Mouse (Mus musculus) intestine, embryonic 14.5 days (tissue): Measurements from ENCODE around the gene Mag. TPM values are rescaled to one million over a fixed set of nuclear protein-coding genes. Genes with fewer than 3 reads are reported as not detected.

Source experiments
- ATAC-seq: fragments of 200-750 bp; cut with Nextera tagmentation; replicated peaks from 2 replicates; pipeline ENCODE4 v1.8.0; 2017; ENCODE audit warnings: low read depth, moderate number of reproducible peaks, moderate TSS enrichment, moderate library complexity; ENCODE audit not compliant: low FRiP score, low TSS enrichment
- DNase-seq: peaks from one replicate; pipeline ENCODE4 v3.0.0-alpha.2; 2018; ENCODE audit warnings: low spot score
- H3K27ac ChIP-seq: fragments of 300-500 bp; sonication (generic); 2 replicates; pipeline ENCODE4 v1.5.1; 2014; ENCODE audit warnings: low read depth, mild to moderate bottlenecking, control low read depth
- H3K27me3 ChIP-seq: fragments of 300-500 bp; sonication (generic); replicated peaks from 2 replicates; pipeline ENCODE4 v1.6.1; 2014; ENCODE audit warnings: low read length, control low read depth; ENCODE audit not compliant: control insufficient read depth, insufficient read depth
- H3K36me3 ChIP-seq: fragments of 300-500 bp; sonication (generic); 2 replicates; pipeline ENCODE4 v1.6.1; 2014; ENCODE audit warnings: low read length, control low read depth; ENCODE audit not compliant: control insufficient read depth, insufficient read depth
- H3K4me1 ChIP-seq: fragments of 300-500 bp; sonication (generic); replicated peaks from 2 replicates; pipeline ENCODE4 v1.6.1; 2014; ENCODE audit warnings: low read length, control low read depth, mixed read lengths; ENCODE audit not compliant: control insufficient read depth, insufficient read depth
- H3K4me2 ChIP-seq: fragments of 300-500 bp; sonication (generic); 2 replicates; pipeline ENCODE4 v1.6.1; 2014; ENCODE audit warnings: low read length
- H3K4me3 ChIP-seq: fragments of 300-500 bp; sonication (generic); 2 replicates; pipeline ENCODE4 v1.5.1; 2014; ENCODE audit warnings: low read depth, low read length, control low read depth, mixed read lengths
- H3K9ac ChIP-seq: fragments of 300-500 bp; sonication (generic); 2 replicates; pipeline ENCODE4 v1.6.1; 2014; ENCODE audit warnings: mild to moderate bottlenecking, low read length
- H3K9me3 ChIP-seq: fragments of 300-500 bp; sonication (generic); 2 replicates; pipeline ENCODE4 v1.6.1; 2016; ENCODE audit warnings: low read length, control low read depth; ENCODE audit not compliant: control insufficient read depth
- WGBS: fragments of 180-500 bp; shearing (Covaris S2); extraction: QIAGEN DNeasy Blood & Tissue Kit; methylation state at CpG from one replicate; pipeline ENCODE4 v1.1.7; 2014; 5-methylcytosine and 5-hydroxymethylcytosine counted together
- polyA plus RNA-seq: library from polyadenylated mRNA; unstranded; fragments of >200 nt; fragmentation: Nextera tagmentation; extraction: Ambion mirVana; gene quantifications from 2 replicates; pipeline ENCODE4 v1.2.1, GENCODE M21; 2014

Mag gene
- polyA plus RNA-seq, 1 experiment from 2014 or later = 0.22 TPM

DNA sequence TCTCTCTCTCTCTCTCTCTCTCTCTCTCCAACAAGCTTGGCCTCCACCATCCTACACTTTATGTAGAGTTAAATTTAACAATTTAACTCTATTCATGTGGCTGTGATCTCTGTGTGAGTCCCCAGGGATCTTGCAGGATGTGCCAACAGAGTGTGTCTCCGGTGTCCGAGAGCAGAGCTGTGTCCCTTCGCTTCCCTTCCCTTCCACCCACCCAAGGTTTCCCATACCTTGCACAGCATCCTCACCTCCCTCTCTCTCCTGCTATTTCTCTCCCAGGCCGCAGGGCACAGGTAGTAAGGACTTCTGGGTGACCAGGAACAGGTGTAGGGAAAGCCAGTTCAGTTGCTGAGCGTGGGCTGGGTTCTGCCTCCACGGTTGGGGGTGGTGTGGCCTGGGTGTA is 35.7 kb downstream of the Mag start:
- WGBS = 79% methylated on average over 6 of the region's 6 CpGs
- Histone ChIP-seq H3K27me3 (no peaks in the 10 kb centered on the region), H3K36me3 (no peaks in the 10 kb centered on the region), H3K9ac (no peak overlapping the region), H3K27ac (no peak overlapping the region), H3K4me2 (no peak overlapping the region), H3K4me3 (no peak overlapping the region), H3K9me3 (no peaks in the 10 kb centered on the region), H3K4me1 (no peaks in the 10 kb centered on the region)
- ATAC-seq = no peak
- no peak for DNase-seq

DNA sequence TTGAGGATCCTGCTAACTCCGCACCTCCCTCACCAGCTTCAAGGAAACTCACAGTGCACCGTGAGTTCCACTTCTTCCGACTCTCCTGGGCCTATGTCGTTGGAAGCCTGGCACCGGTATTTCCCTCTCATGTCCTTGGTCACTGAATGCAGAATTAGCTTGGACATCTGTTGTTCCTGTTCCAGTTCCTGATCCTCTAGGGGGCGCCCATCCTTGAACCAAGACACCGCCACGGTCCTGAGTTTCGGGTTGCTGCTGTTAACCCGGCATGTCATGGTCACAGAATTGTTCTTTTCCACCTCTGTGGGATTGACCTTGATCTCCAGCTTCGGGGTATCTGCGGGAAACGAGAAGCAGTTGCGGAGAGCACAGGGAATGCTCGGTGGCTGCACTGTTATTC is 41.6 kb downstream of the Mag start:
- peak; percentile 86 for DNase-seq
- Histone ChIP-seq H3K27ac (no peak overlapping the region), H3K36me3 (no peaks in the 10 kb centered on the region), H3K4me2 (no peak overlapping the region), H3K4me1 (no peaks in the 10 kb centered on the region), H3K9ac (no peak overlapping the region), H3K9me3 (no peaks in the 10 kb centered on the region), H3K4me3 (no peak overlapping the region), H3K27me3 (peaks cover 4% of the 10 kb centered on the region; the same call in 1 of the 2 replicates)
- no peak; the same call in 1 of the 2 replicates for ATAC-seq
- 20% methylated on average over 15 of the region's 15 CpGs for WGBS

DNA sequence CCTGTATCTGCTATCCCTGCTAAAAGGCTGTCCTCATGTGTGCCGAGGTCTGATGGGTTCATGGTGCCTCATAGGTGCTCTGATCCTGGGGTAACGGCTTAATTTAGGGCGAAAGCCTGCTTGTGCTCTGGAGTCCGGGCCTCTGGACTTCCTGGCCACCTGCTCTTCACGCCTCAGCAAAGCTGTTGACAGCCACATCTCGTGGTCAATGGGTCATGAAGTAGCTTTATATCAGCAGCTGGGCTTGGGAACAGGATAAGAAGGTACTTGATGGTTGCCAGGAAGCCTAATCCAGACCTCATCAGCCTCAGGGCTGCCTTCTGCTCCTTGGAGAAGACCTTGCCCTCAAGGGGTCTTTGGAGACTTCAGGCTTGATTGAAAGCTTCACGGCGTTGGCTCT is 51.3 kb downstream of the Mag start:
- Histone ChIP-seq H3K27me3 (no peaks in the 10 kb centered on the region), H3K36me3 (no peaks in the 10 kb centered on the region), H3K27ac (no peak overlapping the region), H3K4me1 (no peaks in the 10 kb centered on the region), H3K4me3 (no peak overlapping the region), H3K4me2 (no peak overlapping the region), H3K9me3 (no peaks in the 10 kb centered on the region), H3K9ac (no peak overlapping the region)
- WGBS = 72% methylated on average over 8 of the region's 8 CpGs
- ATAC-seq = no peak
- DNase-seq = no peak

DNA sequence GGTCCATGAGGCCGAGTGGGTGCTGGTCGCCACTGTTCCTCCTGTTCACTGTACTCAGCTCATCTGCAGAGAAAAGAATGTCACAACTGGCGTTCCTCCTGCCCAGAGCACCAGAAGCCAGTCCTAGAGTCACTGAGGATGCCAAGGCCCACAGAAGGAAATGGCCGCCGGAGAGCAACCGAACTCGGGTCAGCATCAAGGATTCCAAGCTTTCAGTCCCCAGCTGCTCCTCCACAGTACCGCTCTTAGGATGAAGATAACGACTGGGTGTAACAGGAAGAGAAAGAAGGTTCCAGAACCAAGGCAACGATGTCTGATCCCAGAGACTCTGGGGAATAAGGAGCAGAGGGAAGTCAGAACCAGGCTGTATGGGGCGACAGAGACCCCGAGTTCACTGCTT is 53.2 kb downstream of the Mag start, which contains the start of gene Ffar1:
Gene Ffar1, minus strand, starts transcription at position 101 of the 400 bp plus-strand sequence.
- no peaks in the 10 kb centered on the region for H3K27me3 ChIP-seq
- DNase-seq (no peak), ATAC-seq (no peak)
- H3K4me3 ChIP-seq = no peak within 1 kb of the TSS
- H3K9ac ChIP-seq = no peak within 1 kb of the TSS
- 84% methylated on average over 12 of the region's 12 CpGs for WGBS
- H3K4me2 ChIP-seq = no peak within 1 kb of the TSS
- H3K27ac ChIP-seq = no peak within 1 kb of the TSS
- no peaks in the 10 kb centered on the region for H3K4me1 ChIP-seq
- H3K9me3 ChIP-seq = no peaks in the 10 kb centered on the region
- no peaks in the 10 kb centered on the region for H3K36me3 ChIP-seq

DNA sequence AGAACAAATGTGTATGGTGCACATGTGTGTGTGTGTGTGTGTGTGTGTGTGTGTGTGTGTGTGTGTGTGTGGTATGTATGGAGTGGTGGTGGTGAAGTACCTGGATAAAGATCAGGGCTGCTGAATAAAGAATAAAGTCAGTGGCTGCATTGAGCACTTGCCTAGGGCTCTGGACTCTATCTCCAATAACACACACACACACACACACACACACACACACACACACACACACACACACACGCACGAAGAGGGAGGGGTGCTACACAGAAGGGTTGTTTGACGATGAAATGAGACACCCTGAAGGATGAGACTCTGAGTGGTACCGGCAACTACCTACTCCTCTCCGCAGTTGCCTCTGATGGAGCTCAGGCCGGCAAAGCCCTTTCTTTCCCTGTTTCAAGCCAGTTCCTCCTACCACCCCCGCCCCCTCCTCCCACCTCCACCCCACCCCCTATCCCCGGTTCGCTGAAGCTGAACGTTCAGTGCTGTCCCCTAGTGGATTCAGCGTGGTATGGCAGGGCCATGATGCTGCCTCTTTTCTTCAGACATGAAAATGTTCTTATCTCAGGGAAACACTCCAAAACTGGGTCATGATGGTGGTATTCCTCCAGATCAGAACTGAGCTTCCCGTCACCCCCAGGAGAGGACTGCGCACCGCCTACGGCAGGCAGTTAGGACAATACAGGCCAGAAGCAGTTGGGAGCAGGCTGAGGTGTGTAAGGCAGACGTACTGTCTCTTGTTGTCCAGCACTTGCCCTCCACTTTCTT is 54.9 kb downstream of the Mag start:
- Histone ChIP-seq H3K9me3 (no peaks in the 10 kb centered on the region), H3K4me2 (peak overlapping the region; percentile 40), H3K27ac (no peak overlapping the region), H3K36me3 (no peaks in the 10 kb centered on the region), H3K4me1 (no peaks in the 10 kb centered on the region), H3K27me3 (no peaks in the 10 kb centered on the region), H3K4me3 (no peak overlapping the region), H3K9ac (no peak overlapping the region)
- peak; percentile 81 for DNase-seq
- peak; percentile 64 for ATAC-seq
- WGBS = 9% methylated on average over 15 of the region's 16 CpGs

DNA sequence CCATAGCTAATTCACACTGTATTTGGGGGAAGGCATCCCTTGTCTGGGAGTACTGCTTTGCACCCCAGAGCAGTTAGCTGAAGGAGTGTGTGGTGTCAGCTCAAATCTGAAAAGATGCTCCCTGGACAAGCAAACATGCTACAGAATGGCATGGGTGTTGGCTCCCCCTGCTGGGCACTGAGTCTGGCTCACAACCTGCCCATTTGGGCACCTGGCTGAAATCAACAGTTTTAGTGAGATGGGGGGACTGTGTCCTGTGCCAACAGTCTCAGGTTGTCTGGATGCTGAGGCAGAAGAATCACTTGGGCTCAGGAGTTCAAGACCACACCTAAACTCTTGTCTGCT is 55.4 kb downstream of the Mag start:
- H3K4me2 ChIP-seq = no peak overlapping the region
- DNase-seq = peak; percentile 85
- peak; percentile 54 for ATAC-seq

DNA sequence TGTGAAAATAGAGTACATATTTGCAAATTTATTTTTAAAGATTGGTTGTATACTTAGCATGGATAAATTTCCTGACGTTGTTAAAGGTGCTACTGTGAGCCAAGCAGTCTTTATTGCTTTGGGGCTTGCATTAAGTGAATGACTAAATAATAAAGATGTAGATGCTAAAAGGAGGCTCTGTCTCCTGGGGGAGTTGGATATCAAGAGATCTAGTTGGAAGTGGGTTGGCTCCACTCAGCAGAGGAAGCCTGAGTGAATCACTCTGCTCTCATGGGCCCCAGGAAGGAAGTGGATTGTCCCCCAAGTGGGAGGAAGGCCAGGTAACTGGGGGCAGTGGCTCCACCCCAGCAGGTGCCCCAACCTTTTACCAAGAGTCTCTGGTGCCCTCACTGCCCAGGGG is 56.9 kb downstream of the Mag start:
- ATAC-seq (no peak), DNase-seq (no peak)
- Histone ChIP-seq H3K9me3 (no peaks in the 10 kb centered on the region), H3K9ac (no peak overlapping the region), H3K4me3 (no peak overlapping the region), H3K27me3 (no peaks in the 10 kb centered on the region), H3K4me2 (no peak overlapping the region), H3K36me3 (no peaks in the 10 kb centered on the region), H3K27ac (no peak overlapping the region), H3K4me1 (no peaks in the 10 kb centered on the region)
- 85% methylated on average over 1 of the region's 1 CpGs for WGBS

More for the DNA sequence above, 55.4 kb downstream of the Mag start:
- H3K36me3 ChIP-seq = no peaks in the 10 kb centered on the region
- no peak overlapping the region for H3K9ac ChIP-seq
- H3K9me3 ChIP-seq = no peaks in the 10 kb centered on the region
- no peaks in the 10 kb centered on the region for H3K27me3 ChIP-seq
- H3K4me1 ChIP-seq = no peaks in the 10 kb centered on the region
- H3K4me3 ChIP-seq = no peak overlapping the region
- no peak overlapping the region for H3K27ac ChIP-seq

DNA sequence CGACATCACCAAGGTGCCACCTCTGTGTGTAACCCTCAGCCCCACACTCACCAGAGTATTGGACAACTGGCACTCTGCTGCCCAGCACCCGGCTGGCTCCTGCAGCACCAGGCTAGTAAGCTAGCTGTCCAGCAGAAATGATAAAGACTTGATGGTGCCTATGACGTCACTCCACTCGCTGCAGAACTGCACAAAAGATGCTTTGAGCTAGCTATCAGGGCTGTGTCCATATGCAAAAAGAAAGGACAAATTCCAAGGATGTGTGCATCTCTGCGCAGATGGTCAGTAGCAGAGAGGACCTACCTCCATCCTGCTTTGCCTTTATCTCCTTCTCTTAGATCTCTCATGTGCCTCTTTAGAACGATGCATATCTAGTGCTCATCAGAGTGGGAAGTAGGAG is 58.6 kb downstream of the Mag start, which contains the start of gene Ffar3:
Gene Ffar3, minus strand, starts transcription at position 101 of the 400 bp plus-strand sequence.
- Histone ChIP-seq H3K27ac (no peak within 1 kb of the TSS), H3K27me3 (no peaks in the 10 kb centered on the region), H3K4me2 (no peak within 1 kb of the TSS), H3K9ac (no peak within 1 kb of the TSS), H3K4me3 (no peak within 1 kb of the TSS), H3K36me3 (no peaks in the 10 kb centered on the region), H3K4me1 (no peaks in the 10 kb centered on the region), H3K9me3 (no peaks in the 10 kb centered on the region)
- DNase-seq (no peak), ATAC-seq (no peak)
- WGBS = 78% methylated on average over 6 of the region's 6 CpGs

DNA sequence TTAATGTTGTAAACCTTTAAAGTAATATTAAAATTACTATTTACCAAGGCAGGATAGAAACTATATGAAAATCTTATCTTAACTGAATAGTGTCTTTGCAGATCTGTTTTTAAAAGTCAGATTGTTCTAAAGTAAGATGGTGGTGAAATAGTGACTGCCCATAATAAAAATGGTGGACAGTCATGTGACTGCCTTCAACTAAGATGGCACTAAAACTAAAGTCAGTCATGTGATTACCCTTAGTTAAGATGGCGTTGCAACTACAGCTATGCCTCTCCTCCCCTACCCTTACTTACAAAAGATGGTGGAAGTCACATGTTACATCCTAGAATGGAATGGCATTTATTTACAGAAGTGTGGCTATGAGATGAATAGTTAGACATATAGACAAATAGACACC is 63.3 kb downstream of the Mag start:
- 92% methylated on average over 1 of the region's 1 CpGs for WGBS
- Histone ChIP-seq H3K27me3 (no peaks in the 10 kb centered on the region), H3K4me3 (no peak overlapping the region), H3K36me3 (no peaks in the 10 kb centered on the region), H3K9me3 (no peaks in the 10 kb centered on the region), H3K27ac (no peak overlapping the region), H3K4me1 (no peaks in the 10 kb centered on the region), H3K9ac (no peak overlapping the region), H3K4me2 (no peak overlapping the region)
- no peak for ATAC-seq
- DNase-seq = no peak
